Mouse (Mus musculus): ENCODE measurements around the gene Entr1.
A peak's percentile ranks its signal among the peaks of the same experiment; 100 is the strongest.
"Not testable (repeated sequence)": the region's sequence is repeated elsewhere in the genome, so short reads cannot be mapped to it uniquely, and the experiment has no call there.

Entr1 gene

DNA sequence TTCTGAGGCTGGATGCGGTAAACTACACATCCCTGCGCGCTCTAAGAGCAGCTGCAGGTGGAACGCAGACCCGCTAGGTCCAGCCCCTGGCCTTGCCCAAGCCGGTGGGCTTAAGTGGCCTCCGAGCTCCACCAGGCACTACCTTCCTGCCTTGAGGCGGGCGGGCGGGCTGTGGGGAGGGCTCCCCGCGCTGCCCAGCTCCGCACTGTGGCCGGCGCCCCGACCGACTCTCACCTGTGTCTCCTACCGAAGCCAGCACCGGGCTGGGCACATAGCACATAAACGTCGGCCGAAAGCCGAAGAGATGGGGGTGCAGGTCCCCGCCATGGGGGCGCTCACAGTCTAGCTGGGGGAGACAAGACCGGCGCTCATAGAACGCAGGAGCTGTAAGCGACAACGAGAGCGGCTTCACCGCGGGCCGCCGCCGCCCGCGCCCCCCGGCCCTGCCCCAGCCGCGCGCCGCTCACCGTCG is 398 bp downstream of the Entr1 start:
- no peak for DNase-seq (ENCODE audit: low read depth, low spot score)

DNA sequence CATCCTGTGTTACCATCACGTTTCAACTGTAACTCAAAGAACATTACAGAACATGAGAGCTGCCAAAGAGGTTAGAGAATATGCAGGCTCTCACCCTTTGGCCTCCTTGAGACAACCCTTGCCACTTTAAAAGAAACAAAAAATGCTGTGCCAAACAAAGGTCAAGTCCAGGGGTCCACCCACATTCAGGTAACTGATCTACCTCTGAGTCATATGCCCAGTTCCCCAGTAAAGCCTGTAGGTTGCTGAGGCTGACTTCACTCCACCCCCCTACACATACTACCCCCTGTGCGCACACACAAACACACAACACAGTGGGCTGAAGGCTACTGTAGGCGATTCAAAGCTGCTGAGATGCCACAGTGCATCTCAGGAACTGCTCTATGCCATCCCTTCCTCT is 1.4 kb downstream of the Entr1 start:
- no peak for DNase-seq (ENCODE audit: low read depth, low spot score)

DNA sequence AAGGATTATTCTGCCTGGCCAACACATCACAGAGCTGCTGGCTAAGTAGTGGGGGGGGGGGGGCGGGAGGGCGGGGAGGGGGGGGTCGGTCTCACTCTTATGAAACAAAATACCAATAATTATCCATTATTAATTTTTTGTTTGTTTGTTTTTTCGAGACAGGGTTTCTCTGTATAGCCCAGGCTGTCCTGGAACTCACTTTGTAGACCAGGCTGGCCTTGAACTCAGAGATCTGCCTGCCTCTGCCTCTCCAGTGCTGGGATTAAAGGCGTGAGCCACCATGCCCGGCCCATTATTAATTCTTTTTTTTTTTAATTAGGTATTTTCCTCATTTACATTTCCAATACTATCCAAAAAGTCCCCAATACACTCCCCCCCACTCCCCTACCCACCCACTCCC is 8.2 kb downstream of the Entr1 start:
- DNase-seq (ENCODE audit: low read depth, low spot score): not testable (repeated sequence)

DNA sequence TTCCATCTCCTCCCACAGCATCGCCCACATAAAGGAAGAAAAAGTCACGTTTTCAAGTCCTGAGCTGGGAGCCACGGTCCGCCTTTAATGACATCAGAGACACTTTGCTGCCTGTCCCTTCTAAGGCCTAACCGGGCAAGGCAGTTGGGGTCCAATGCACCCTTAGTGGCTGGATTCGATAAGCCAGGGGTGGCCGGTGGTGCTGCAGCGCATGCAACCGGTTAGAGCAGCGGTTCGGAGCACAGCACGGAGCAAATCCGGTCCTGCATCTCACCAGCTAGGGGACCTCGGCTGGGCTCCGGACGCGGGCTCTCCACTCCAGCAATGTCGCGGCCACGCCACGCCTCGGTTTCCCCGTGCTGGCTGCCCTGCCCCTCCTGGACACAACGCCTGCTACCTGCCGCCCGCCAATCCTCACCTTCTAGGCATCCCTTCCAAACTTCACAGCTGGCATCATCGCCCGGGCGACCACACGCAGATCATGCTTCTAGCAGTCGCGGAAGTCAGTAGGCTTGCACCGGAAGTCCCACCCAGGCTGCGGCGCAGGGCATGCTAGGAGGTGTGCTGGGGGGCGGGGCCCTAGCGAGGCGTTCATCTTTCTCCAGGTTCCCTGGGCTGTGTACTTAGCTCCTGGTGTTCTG is 8.9 kb downstream of the Entr1 start, which contains the start of gene Snapc4:
Snapc4 (minus strand) TSS at position 523 of the 641 bp plus-strand sequence.
- DNase-seq (ENCODE audit: low read depth, low spot score): peak; percentile 75

DNA sequence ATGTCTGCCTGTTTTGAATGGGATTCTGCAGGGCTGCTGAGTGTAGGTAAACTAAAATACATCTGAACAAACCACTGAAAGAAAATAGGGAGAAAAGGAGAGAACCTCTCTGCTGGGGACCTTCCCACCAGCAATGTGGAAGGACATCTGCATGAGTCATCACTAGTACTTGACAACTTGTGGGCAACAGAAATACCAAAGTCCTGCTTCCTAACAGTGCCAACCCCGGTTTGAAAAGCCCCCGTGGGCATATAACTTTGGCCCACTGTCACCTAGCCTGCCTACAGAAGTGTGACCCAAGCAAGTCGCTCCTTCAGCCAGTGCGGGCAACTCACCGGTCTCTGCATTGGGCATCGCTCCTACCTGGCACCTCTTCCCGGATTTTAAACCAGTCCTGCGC is 16.7 kb downstream of the Entr1 start:
- no peak for DNase-seq (ENCODE audit: low read depth, low spot score)

DNA sequence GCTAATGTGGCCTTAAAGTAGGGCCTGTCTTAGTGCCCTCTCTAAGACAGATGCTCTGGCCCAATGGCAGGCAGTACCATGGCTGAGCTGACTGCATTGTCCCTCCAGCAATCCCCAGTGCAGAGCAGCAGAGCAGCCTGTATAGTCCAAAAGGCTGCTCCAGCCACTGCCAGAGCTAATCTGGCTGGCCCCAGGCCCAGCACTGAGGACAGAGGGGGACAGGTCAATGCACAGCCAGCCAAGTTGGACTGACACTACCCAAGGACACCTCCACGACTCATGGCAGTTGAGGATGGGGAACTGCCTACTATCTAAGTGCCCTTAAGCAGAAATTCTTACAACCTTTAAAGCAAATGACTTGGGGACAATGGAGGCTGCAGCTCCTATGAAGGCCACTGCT is 20.5 kb downstream of the Entr1 start:
- no peak for DNase-seq (ENCODE audit: low read depth, low spot score)

DNA sequence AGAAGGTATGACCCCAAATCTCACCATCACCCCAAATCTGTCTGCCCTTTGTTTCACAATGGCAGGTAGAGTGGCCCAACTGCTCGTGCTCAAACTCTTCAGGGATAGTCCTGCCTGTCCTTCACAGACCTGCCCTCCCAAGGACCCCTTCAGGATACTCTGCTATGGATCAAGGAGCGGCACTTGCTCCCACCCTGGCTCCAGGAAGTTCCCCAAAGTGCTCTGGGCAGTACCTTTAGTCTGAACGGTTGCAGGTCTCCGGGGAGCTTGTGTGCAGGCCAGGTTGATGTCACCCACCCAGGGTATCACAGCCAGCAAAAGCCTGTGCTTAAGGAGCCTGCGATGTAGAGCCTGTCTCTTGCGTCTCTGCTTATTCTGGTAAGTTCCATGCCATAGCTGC is 21.2 kb downstream of the Entr1 start:
- no peak for DNase-seq (ENCODE audit: low read depth, low spot score)

DNA sequence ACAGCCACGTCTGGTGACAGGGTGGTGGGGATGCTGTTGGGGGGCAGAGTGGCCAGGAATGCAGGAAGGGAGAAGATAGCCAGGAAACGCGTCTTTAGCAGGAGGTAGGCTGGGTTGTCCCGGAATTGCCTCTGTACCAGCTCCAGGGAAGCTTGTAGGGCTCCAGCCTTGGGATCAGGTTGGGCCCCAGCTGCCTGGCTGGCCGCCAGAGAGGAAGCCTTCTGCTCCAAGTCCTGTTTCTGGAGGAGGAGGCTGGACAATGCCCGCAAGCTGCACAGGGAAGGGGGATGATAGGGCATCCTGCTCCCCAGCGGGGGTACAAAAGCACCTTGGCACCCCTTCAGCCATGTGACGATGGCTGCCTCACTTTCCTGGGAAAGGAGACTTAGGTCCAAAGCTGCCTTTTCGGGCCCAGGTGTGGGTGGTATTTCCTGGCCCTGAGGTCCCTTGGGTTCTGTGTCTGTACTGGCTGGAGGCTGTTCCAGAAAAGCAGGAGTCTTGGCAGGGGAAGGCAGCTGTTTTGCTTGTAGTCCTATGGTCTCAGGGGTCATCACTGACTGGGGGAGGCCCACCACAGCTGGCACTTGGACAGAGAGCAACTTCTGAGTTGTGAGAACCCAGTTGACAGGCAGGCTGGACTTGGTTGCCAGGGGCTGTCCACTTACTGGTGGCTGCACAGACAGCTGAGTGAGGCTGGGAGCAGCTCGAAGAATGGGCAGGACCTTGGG is 24.2 kb downstream of the Entr1 start:
- DNase-seq (ENCODE audit: low read depth, low spot score): no peak

DNA sequence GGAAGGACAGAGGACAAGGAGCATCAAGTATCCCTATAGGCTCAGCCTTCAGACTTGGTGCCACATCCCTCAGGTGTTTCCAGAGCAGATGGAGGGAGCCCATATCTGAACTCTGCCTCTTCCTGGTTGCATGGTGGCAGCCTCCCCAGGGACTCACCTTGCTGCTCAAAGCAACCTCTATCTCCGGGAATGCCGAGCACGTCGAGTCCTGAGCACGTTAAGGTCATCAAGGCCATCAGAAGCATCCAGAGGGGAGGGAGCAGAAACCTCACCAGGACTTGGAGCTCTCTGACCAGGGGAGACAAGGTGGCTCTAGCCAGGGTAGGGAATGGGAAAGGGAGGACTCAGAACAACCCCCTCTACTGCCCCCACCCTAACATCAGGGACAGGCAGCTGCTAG is 25.6 kb downstream of the Entr1 start:
- no peak for DNase-seq (ENCODE audit: low read depth, low spot score)

DNA sequence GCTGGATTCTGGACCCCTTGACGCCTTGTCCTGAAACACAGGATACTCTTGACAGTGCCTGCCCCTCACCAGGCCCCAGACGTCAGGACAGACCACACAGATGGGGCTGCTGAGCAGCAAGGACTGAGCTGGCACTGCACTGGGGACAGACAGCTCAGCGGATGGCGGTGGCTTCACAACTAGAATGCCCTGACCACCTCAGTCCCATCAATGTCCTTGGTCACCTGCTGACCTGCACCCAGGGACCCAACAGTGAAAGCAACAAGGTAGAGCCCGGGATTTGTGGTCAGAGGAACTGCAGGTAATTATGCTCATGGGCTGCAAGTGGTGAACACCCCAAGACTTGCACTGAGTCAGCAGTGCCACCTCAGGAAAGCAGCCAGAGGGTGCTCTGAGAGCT is 26.1 kb downstream of the Entr1 start:
- DNase-seq (ENCODE audit: low read depth, low spot score): no peak

DNA sequence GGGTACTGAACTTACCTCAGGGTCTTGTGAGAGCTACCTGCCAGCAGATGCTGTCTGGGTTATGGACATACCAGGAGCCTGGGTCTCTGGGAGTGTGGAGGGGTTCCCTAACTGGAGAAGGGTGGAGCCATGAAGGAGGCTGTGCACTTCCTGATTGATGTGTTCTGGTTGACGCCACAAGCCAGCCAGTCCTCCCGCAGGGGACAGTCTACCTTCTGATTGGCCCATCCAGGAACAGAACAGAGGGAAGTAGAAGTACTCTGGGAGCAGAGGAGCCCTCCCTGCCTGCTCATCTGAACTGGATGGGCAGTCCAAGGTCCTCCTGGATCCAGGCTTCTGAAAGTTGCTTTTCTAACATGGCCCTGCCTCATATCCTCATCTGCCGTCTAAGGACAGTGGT is 28.3 kb downstream of the Entr1 start, which contains the start of gene Card9:
Card9 (minus strand) TSS at position 147 of the 400 bp plus-strand sequence.
- no peak for DNase-seq (ENCODE audit: low read depth, low spot score)

DNA sequence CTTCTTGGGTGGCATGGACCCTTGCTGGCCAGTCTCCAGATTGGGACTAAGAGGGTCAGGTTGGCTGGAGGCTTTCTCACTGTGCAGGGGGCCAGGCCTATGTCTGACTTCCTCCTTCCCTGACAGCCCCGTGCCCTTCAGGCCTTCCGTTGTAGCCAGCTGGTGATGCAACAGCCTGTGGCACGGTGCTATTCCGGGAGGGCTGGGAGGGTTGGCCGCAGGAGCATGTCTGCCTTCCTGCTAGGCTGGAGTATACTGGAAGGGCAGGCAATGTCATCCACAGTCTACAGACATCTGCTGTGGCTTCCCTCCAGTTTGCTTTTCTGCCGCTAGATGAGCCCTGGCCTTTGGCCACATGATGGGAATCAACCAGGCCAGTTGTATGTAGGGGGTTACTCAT is 29.1 kb downstream of the Entr1 start:
- no peak for DNase-seq (ENCODE audit: low read depth, low spot score)

DNA sequence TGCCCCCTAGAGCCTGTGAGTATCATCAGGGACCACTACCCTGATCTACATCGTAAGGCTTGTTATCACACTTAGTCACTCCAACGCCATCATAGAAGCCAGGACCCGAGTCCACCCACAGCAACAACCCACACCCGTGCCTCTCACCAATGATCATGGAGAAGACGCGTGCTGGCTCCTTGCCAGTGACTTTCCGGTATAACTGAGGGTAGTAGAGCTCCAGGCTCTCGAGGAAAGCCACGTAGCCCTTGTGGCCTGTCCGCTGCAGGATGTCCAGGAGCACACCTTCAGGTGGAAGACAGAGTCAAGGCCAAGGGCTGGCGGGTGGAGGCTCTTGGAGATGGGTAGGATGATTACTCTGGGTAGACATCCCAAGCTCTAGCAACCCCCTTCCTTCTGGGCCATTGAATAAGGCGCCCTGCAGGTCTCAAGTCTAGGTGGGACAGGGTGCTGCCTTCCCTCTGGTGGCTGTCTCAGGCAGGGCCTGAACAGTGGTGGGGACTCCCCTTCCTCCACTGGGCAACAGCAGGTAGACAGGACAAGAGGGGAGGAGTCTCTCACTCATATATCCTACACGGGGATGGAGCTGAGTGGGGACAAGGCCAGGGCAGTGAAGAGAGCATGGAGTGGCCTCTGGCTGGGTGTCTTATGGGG is 30.3 kb downstream of the Entr1 start:
- no peak for DNase-seq (ENCODE audit: low read depth, low spot score)

DNA sequence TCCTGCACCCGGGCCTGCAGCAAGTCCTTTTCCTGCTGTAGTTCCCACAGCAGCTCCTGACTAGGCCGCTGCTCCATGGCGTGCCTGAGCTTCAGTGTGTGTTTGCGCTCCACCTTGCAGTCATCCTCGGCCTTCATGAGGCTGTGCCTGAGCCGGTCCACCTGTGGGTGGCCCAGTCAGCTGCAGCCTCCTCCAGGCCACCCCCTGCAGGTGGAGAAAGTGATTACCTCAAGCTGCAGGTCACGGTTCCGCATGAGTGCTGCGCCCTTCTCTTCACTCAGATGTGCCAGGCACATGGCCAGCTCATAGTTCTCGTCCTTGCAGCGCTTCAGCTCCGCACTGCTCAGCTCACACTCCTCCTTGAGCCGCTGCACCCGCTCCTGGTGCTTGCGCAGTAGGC is 31.6 kb downstream of the Entr1 start:
- DNase-seq (ENCODE audit: low read depth, low spot score): no peak

DNA sequence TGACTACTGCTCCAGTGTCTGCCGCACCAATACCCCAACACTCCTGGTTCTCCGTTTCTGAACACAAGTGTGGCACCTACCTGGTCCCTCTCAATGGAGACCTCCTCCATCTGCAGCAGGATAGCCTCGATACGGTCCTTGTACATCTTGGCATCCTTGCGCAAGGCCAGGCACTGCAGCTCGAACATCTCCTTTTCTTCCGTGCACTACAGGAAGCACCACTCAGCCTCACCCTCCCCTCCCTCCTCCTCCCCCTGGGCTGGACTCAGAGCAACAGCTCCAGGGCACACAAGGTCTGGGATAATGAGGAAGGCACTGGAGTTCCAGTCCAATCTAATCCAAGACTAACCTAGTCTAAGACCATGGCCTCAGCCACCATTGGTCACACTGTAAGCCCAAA is 32.4 kb downstream of the Entr1 start:
- DNase-seq (ENCODE audit: low read depth, low spot score): no peak

DNA sequence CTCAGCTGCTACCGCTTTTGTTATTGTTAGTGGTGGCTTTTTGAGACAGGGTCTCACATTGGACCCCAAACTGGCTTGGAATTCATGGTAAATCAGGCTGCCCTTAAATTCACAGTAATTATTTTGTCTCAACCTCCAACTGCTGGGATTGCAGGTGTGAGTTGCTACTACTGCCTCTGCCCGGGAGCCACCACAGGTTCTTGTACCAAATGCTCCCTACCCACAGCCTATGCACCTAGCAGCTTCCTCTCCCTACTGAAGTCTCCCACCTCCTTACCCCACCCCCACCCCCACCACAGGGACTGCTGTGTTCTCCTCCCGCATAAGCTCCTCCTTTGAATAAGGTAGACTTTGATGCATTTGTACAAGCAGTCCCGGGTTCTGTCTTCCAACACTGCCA is 32.9 kb downstream of the Entr1 start:
- no peak for DNase-seq (ENCODE audit: low read depth, low spot score)

DNA sequence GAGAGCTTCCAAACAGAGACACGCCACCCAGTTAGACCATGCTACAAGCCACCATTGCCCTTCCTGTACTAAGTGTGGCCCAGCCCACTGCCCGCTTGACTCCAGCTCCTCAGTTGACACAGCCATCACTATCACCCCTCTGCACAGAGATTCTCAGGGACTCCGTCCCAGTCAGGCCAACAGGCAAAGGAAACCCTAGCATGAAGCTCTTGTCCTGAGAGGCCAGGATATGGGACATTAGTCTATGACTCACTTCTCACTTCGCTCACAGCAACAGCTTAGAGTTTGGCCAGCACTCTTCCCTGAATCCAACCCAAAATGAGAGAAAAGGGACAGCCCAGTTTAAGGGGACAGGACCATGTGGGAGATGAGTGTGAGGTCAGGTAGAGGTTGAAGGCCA is 34.7 kb downstream of the Entr1 start:
- DNase-seq (ENCODE audit: low read depth, low spot score): no peak

DNA sequence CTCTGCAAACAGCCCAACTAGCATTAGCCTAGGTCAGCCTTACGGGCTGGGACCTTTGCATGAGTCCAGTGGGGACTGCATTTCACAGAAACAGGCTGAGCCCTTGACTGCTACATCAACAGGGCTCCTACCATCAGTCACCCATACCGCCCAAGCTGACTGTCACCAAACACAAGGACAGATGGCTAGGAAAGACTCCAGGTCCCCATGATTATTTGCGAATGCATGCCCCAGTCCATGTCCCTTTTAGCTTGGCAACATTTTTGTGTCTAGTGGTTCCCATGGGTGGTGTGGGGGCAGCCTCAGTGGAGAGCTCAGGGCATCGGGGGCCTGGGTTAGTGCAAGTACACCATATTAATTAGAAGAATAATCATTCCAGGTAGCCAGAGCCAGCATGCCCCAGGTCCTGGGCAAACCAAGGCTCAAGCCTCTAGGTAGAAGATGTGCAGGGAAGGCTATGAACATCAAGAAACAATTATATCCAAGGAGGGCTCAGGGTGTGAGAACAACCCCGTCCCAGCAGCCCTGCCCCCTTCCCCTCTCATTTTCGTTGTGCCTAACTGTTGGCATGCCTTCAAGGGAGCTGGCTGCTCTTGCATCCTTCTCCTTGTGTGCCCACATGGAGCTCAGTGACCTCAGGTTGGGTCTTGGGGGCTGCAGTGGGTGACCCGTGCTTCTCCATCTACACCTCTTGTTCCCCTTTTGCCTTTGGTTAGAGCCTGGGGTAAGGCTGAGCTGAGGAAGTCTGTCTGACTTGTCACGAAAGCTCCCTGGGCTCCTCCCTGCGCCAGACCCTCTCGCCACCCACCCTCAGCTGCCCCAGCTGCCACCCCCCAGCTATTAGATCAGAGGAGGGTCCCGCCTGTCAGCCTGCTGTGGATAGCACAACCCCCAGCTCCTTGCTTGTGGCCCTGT is 35.8 kb downstream of the Entr1 start:
- DNase-seq (ENCODE audit: low read depth, low spot score): no peak

DNA sequence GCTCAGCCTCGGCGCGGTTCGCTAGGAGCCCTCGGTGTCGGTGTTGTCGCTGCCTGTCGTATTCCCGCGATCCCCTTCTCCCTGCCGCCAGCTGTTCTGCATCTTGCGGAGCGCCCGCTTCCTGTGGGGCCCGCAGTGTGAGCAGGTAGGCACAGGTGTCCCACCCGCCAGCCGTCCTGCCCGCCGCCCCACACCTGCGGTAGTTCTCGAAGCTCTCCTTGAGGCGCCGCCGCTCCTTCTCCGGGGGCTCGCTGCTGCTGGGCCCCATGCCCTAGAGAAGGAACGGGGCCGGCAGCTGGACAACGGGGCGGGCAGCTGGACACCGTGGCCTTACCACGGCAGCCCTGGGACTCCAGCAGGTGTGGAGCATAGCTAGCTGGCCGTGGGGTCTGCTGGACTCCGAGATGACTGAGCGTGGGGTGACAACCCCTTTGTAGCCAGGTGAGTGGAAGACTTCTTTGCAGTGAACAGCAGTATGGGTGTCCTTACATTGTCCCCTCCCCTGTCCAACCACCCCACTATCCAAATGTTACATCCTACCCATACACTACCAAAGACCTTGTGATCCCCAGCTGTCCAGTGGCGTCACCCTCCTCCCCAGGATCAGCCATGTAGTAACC is 36.7 kb downstream of the Entr1 start:
- DNase-seq (ENCODE audit: low read depth, low spot score): no peak

DNA sequence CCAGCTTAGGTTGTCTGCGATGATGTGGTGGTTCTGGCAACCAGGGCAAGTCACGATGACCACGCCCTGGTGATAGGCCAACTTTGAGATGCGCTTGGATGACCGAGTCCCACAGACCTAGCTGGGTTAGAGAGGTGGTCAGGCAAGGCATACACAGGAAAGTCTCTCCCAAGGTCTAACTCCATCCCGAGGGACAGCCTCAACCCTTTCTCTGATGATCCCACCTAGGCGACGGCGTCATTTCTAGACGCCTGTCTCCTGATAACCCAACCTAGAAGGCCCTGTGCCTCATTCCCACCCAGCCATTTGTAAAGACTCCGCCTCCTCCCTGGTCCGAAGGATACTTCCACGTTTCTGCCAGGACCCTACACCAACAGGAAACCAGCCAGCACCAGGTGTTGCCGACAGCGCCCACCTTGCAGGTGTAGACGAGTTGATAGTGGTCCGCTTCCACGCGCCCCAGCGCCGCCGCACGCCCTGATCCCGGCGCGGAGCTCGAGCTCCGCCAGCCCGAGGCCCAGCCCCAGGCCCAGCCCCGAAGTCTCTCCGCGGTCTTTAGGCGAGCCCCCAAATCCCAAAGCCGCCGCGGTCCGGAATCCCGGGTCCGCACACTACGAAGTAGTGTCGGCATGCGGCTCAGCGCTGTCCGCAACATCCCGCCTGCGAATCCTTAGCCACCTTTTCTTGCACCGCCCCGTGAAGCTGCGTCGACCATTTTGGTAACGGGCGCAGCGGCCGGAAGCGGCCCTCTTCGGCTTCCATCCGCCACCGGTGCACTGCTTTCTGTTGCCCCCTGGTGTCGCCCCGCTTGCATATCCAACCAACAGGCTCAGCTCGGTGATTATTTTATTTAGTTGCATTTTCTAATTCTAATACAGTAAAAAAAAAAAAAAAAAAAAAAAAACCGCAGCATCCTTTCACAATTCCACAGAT is 37.5 kb downstream of the Entr1 start, which contains the start of gene Dnlz:
Dnlz (minus strand) TSS at position 753 of the 933 bp plus-strand sequence.
- peak; percentile 86 for DNase-seq (ENCODE audit: low read depth, low spot score)

Measured in retina, postnatal 7 days (tissue).